ENCODE assay signal across 8 mouse cellular contexts in genomic region chr16:74411481-74412251, GRCm38 (mm10). TPM values are rescaled to one million over a fixed set of nuclear protein-coding genes. Genes with fewer than 3 reads are reported as not detected.
DNase-seq lines count a peak whose midpoint lies in the region; ATAC-seq and TF ChIP-seq lines count a peak whose summit lies in the region.

Robo2 (minus strand) TSS chr16:74411825.

- DNase-seq in Muller cell, postnatal 12 days (ENCODE audit: inconsistent ontology term): peak; percentile 85
- DNase-seq in cerebellum, postnatal 25 days: peak; percentile 67 to 68
- peak; percentile 41 to 48 for DNase-seq in frontal cortex, postnatal 25 days (ENCODE audit: low spot score in 2 of 2)
- DNase-seq in hindbrain, embryonic 11.5 days (ENCODE audit: low spot score): peak; percentile 79
- peak; percentile 30 to 54 for DNase-seq in layer of hippocampus, postnatal 14 days (ENCODE audit: low spot score in 2 of 2)
- DNase-seq in lung, embryonic 14.5 days: peak; percentile 89
- DNase-seq in ovary, adult 18-20 months (ENCODE audit: low spot score): peak; percentile 58

- peak within 1 kb of the TSS; percentile 60 for H3K9ac ChIP-seq in hindbrain, embryonic 11.5 days (ENCODE audit: low read depth, low read length)
- peak within 1 kb of the TSS; percentile 42 for H3K9ac ChIP-seq in lung, embryonic 14.5 days

- no peaks in the 10 kb centered on the region; the same call in 1 of the 2 replicates for H3K27me3 ChIP-seq in hindbrain, embryonic 11.5 days (ENCODE audit: control insufficient read depth, insufficient read depth, low read length)
- H3K27me3 ChIP-seq in lung, embryonic 14.5 days (ENCODE audit: insufficient read depth, low read length): 0 out of 2 replicates have a peak, but pooled peaks cover 3% of the 10 kb centered on the region

- under 1% methylated on average over 40 of the region's 43 CpGs for WGBS in hindbrain, embryonic 11.5 days
- WGBS in lung, embryonic 14.5 days: under 1% methylated on average over 43 of the region's 43 CpGs

- peak within 1 kb of the TSS; percentile 65 for H3K27ac ChIP-seq in hindbrain, embryonic 11.5 days (ENCODE audit: low read depth, low read length)
- peak within 1 kb of the TSS; percentile 80 for H3K27ac ChIP-seq in lung, embryonic 14.5 days (ENCODE audit: low read depth)

- peak within 1 kb of the TSS; percentile 58 for H3K4me3 ChIP-seq in hindbrain, embryonic 11.5 days (ENCODE audit: low read depth, low read length)
- H3K4me3 ChIP-seq in lung, embryonic 14.5 days (ENCODE audit: low read depth, low read length): peak within 1 kb of the TSS; percentile 56

- no peaks in the 10 kb centered on the region for H3K4me1 ChIP-seq in hindbrain, embryonic 11.5 days (replicated peaks; ENCODE audit: control insufficient read depth, insufficient read depth, low read length)
- no peaks in the 10 kb centered on the region for H3K4me1 ChIP-seq in lung, embryonic 14.5 days (ENCODE audit: insufficient read depth)

- no peaks in the 10 kb centered on the region for H3K9me3 ChIP-seq in hindbrain, embryonic 11.5 days (ENCODE audit: control insufficient read depth, low read length)
- H3K9me3 ChIP-seq in lung, embryonic 14.5 days (ENCODE audit: low read depth, low read length): no peaks in the 10 kb centered on the region

- no peaks in the 10 kb centered on the region for H3K36me3 ChIP-seq in hindbrain, embryonic 11.5 days (ENCODE audit: control insufficient read depth, insufficient read depth, low read length)
- no peaks in the 10 kb centered on the region for H3K36me3 ChIP-seq in lung, embryonic 14.5 days (ENCODE audit: insufficient read depth)

- peak within 1 kb of the TSS; percentile 97 for H3K4me2 ChIP-seq in hindbrain, embryonic 11.5 days (replicated peaks; ENCODE audit: low read depth, low read length)
- H3K4me2 ChIP-seq in lung, embryonic 14.5 days: peak within 1 kb of the TSS; percentile 75

- TF ChIP-seq CTCF in lung, embryonic 14.5 days (IDR thresholded peaks at IDR 0.05; ENCODE audit: low read depth): no peak

- peak; percentile 85 for ATAC-seq in hindbrain, embryonic 11.5 days (ENCODE audit: low FRiP score)
- peak; percentile 95 for ATAC-seq in lung, embryonic 14.5 days (ENCODE audit: insufficient read depth)
- no peak for ATAC-seq in CD4-positive, CD25-positive, alpha-beta regulatory T cell, adult 4 months

RNA-seq across cellular contexts. Expression of gene Robo2, which starts in this region (rescaled TPM):
- polyA plus RNA-seq in hindbrain, embryonic 11.5 days (2014; fragmentation: Nextera tagmentation; extraction: Ambion mirVana): 33.1 and 37.5 TPM in 2 replicates
- total RNA-seq in layer of hippocampus, postnatal 14 days (2021): 100 to 1,000 TPM; 127 to 130 TPM
- polyA plus RNA-seq in lung, embryonic 14.5 days (2014; fragmentation: Nextera tagmentation; extraction: Ambion mirVana): 47.8 and 56.4 TPM in 2 replicates
- polyA plus RNA-seq in CD4-positive, CD25-positive, alpha-beta regulatory T cell, adult 4 months (2017; shearing (Covaris generic)): not detected

Comparison
In these comparisons a context has a peak if more than half of its experiments do, and no peak if none do; other contexts are left out.
1. RNA of gene Robo2 (polyA plus RNA-seq): 47.8 to 56.4 TPM in lung, embryonic 14.5 days and 33.1 to 37.5 TPM in hindbrain, embryonic 11.5 days; not detected in CD4-positive, CD25-positive, alpha-beta regulatory T cell, adult 4 months; every median in the first group is over 10 times any median in the second.
2. Peak in every context shown above with its lines, with median percentiles within 50 percentile points of each other: DNase-seq.